In genomic region chr5:124000824-124001223, GRCm38 (mm10) we compare ENCODE assay signal across 9 mouse cellular contexts. TPM values are rescaled to one million over a fixed set of nuclear protein-coding genes. Genes with fewer than 3 reads are reported as not detected.
DNase-seq lines count a peak whose midpoint lies in the region; ATAC-seq lines count a peak whose summit lies in the region.
"Had no signal": no experiment of that assay in that cellular context is flagged by ENCODE, and none has a peak within 500 bp of the region (broad histone marks: within the 10 kb centered on the region; RNA-seq: fewer than 3 reads in every experiment).

No protein-coding gene starts in this region.

- ATAC-seq in hindbrain, embryonic 12.5 days (ENCODE audit: low FRiP score), result peak; percentile 71
- peak; percentile 46 for ATAC-seq in lung, embryonic 16.5 days (ENCODE audit: low read depth)

- peaks cover 26% of the 10 kb centered on the region for H3K36me3 ChIP-seq in hindbrain, embryonic 12.5 days
- H3K36me3 ChIP-seq in lung, embryonic 16.5 days (ENCODE audit: control insufficient read depth, insufficient read depth, low read length), result peaks cover 11% of the 10 kb centered on the region

- no peak overlapping the region for H3K9ac ChIP-seq in hindbrain, embryonic 12.5 days
- no peak overlapping the region for H3K9ac ChIP-seq in lung, embryonic 16.5 days (ENCODE audit: low read length)

- peak; percentile 93 for DNase-seq in MN1 (ENCODE audit: low spot score)
- peak; percentile 86 for DNase-seq in cerebellum, adult 9-11 months
- peak; percentile 79 to 92 for DNase-seq in frontal cortex, postnatal 14 days (ENCODE audit: low spot score in 2 of 2)
- peak; percentile 80 for DNase-seq in layer of hippocampus, adult 9-11 months
- DNase-seq in ovary, postnatal 14 days (ENCODE audit: low spot score), result peak; percentile 94
- peak; percentile 76 to 94 for DNase-seq in thymus, postnatal 10 days (ENCODE audit: low spot score in 2 of 2)

- H3K9me3 ChIP-seq in hindbrain, embryonic 12.5 days (replicated peaks), result no peaks in the 10 kb centered on the region
- no peaks in the 10 kb centered on the region for H3K9me3 ChIP-seq in lung, embryonic 16.5 days (ENCODE audit: control insufficient read depth, low read length)

- H3K4me1 ChIP-seq in hindbrain, embryonic 12.5 days, result peaks cover 28% of the 10 kb centered on the region
- H3K4me1 ChIP-seq in lung, embryonic 16.5 days (replicated peaks; ENCODE audit: control insufficient read depth, insufficient read depth, low read length), result no peaks in the 10 kb centered on the region

- H3K27me3 ChIP-seq in hindbrain, embryonic 12.5 days, result no peaks in the 10 kb centered on the region
- no peaks in the 10 kb centered on the region for H3K27me3 ChIP-seq in lung, embryonic 16.5 days (ENCODE audit: control insufficient read depth, insufficient read depth, low read depth, low read length)

- WGBS in hindbrain, embryonic 12.5 days, result 15% methylated on average over 7 of the region's 7 CpGs
- 10% methylated on average over 7 of the region's 7 CpGs for WGBS in lung, embryonic 16.5 days

- H3K4me3 ChIP-seq in hindbrain, embryonic 12.5 days, result no peak overlapping the region
- no peak overlapping the region for H3K4me3 ChIP-seq in lung, embryonic 16.5 days (ENCODE audit: low read length)
- H3K4me3 ChIP-seq: myocyte had no signal

- no peak overlapping the region for H3K4me2 ChIP-seq in hindbrain, embryonic 12.5 days (replicated peaks)
- no peak overlapping the region for H3K4me2 ChIP-seq in lung, embryonic 16.5 days (ENCODE audit: low read depth, low read length)

- H3K27ac ChIP-seq in hindbrain, embryonic 12.5 days, result no peak overlapping the region
- no peak overlapping the region for H3K27ac ChIP-seq in lung, embryonic 16.5 days (ENCODE audit: low read length)

RNA-seq across cellular contexts. Expression of gene Hip1r, which starts 27.4 kb away (rescaled TPM):
- polyA plus RNA-seq in hindbrain, embryonic 12.5 days (2016; fragmentation: Nextera tagmentation; extraction: Ambion mirVana), result 14.4 and 20.4 TPM in 2 replicates
- polyA plus RNA-seq in lung, embryonic 16.5 days (2015; fragmentation: Nextera tagmentation; extraction: Ambion mirVana), result 13.8 and 14.5 TPM in 2 replicates

RNA-seq across cellular contexts. Expression of gene Vps37b, which starts 31.2 kb away (rescaled TPM):
- polyA plus RNA-seq in hindbrain, embryonic 12.5 days (2016; fragmentation: Nextera tagmentation; extraction: Ambion mirVana), result 70.8 and 78.6 TPM in 2 replicates
- 39.2 and 41.6 TPM in 2 replicates for polyA plus RNA-seq in lung, embryonic 16.5 days (2015; fragmentation: Nextera tagmentation; extraction: Ambion mirVana)
